Mouse (Mus musculus): ENCODE measurements at regions not wholly inside any gene's neighbourhood (a gene's known extent, or its start where the extent isn't known, plus 50 kb on each side); places are given as distances from the start of the nearest gene placed in this dataset.
"Not testable (repeated sequence)": the region's sequence is repeated elsewhere in the genome, so short reads cannot be mapped to it uniquely, and the experiment has no call there.

DNA sequence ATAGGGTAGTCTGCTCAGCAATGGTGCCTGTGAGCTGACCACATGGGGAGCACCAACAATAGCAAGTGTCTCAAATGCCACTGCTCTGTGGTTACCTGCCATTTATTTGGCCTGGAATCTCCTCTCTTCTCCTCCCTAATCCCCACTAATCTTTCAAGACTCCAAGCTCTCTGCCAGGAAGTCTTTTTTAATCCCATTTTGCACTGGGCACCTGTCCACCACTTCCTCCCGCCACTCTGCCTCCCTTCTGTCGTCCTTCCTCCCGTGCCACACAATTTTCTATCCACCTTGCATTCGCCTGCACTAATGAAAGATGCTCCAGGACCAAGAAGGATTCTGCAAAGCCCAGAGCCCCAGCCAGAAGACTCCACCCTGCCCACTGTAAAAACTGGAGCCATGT is 106.5 kb upstream of the Nmnat3 start:
- no peak overlapping the region for H3K27ac ChIP-seq (replicated peaks)
- no peaks in the 10 kb centered on the region for H3K36me3 ChIP-seq
- peaks cover 10% of the 10 kb centered on the region for H3K4me1 ChIP-seq (replicated peaks)
- WGBS = 51% methylated on average over 4 of the region's 4 CpGs
- no peak overlapping the region for H3K4me3 ChIP-seq
- H3K4me2 ChIP-seq = no peak overlapping the region
- no peak for ATAC-seq (ENCODE audit: low FRiP score, low read depth)
- no peak overlapping the region for H3K9ac ChIP-seq
- no peaks in the 10 kb centered on the region for H3K27me3 ChIP-seq
- no peaks in the 10 kb centered on the region for H3K9me3 ChIP-seq

DNA sequence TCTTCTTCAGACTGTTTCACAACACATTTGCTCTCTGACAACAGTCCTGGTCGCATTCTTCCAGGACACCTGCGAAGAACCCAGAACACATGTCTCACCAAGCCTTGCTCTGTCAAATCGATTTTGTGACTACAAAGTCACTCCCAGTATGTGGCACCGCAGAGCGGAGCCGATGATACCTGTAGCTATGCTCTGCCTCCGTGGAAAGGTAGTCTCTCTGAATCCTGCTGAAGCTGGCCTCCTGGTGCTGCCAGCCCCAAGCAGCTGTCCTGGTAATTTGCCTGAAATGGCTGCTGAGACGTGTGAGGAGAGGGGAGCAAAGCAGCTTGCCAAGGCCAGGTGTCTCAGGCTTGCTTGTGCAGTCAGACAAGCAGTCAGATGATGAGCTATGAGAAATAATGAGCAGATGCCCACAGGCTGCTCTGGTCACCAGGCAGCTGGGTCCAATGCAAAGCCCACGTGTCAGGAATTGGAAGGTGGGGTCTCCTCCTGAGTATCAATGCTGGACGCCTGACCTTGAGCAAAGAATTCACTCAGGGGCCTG is 100.4 kb upstream of the Nmnat3 start:
- no peak overlapping the region for H3K4me2 ChIP-seq
- no peaks in the 10 kb centered on the region for H3K36me3 ChIP-seq
- WGBS = 66% methylated on average over 10 of the region's 10 CpGs
- no peaks in the 10 kb centered on the region for H3K9me3 ChIP-seq
- H3K4me1 ChIP-seq (replicated peaks) = peaks cover 3% of the 10 kb centered on the region; the same call in 1 of the 2 replicates
- no peak overlapping the region for H3K4me3 ChIP-seq
- no peak for ATAC-seq (ENCODE audit: low FRiP score, low read depth)
- no peak overlapping the region for H3K9ac ChIP-seq
- no peaks in the 10 kb centered on the region for H3K27me3 ChIP-seq
- H3K27ac ChIP-seq (replicated peaks) = no peak overlapping the region

DNA sequence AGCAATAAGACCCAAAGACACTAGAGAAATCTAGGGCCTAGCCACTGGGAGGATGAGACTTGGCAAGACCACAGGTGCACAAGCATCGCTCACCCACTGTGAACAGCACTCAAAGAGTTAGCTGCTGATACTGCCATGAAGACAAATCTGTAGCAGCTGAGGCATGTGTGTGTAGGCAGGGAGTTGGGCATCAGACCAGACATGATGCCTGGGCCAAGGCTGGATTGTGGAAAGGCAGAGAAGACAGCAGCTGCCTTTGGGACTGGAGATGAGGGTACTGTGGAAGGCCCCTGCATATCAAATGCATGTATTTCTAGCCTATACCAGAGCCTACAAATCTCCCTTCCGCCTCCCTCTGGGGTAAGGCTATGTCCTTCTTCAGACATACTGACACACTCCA is 92.9 kb upstream of the Nmnat3 start:
- H3K4me2 ChIP-seq = no peak overlapping the region
- H3K27me3 ChIP-seq = no peaks in the 10 kb centered on the region
- H3K4me3 ChIP-seq = no peak overlapping the region
- no peaks in the 10 kb centered on the region for H3K9me3 ChIP-seq
- 88% methylated on average over 2 of the region's 2 CpGs for WGBS
- ATAC-seq (ENCODE audit: low FRiP score, low read depth) = no peak
- no peak overlapping the region for H3K9ac ChIP-seq
- no peaks in the 10 kb centered on the region for H3K36me3 ChIP-seq
- no peak overlapping the region for H3K27ac ChIP-seq (replicated peaks)
- H3K4me1 ChIP-seq (replicated peaks) = no peaks in the 10 kb centered on the region

DNA sequence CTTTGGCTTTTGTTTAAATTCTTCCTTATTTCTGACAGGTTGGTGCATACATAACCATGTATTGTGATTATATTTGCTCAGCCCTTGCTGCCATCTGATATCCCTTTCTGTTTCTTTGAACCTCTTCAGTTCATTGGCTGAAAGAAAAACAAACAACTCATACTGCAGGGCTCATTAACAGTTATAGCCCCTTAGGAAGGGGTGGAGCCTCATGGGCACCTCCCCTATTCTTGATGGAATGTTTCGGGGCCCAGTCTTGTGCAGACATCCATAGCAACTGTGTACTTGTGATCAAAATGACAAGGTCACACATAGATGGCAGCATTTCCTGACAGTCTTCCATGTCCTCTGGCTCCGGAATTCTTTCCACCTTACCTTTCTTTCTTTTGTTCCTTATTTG is 68.4 kb upstream of the Nmnat3 start:
- 68% methylated on average over 2 of the region's 2 CpGs for WGBS
- Histone ChIP-seq H3K36me3 (no peaks in the 10 kb centered on the region), H3K9ac (no peak overlapping the region), H3K27ac (replicated peaks) (no peak overlapping the region), H3K9me3 (no peaks in the 10 kb centered on the region), H3K4me3 (no peak overlapping the region), H3K4me2 (no peak overlapping the region), H3K4me1 (replicated peaks) (peaks cover 5% of the 10 kb centered on the region), H3K27me3 (no peaks in the 10 kb centered on the region)
- no peak for ATAC-seq (ENCODE audit: low FRiP score, low read depth)

DNA sequence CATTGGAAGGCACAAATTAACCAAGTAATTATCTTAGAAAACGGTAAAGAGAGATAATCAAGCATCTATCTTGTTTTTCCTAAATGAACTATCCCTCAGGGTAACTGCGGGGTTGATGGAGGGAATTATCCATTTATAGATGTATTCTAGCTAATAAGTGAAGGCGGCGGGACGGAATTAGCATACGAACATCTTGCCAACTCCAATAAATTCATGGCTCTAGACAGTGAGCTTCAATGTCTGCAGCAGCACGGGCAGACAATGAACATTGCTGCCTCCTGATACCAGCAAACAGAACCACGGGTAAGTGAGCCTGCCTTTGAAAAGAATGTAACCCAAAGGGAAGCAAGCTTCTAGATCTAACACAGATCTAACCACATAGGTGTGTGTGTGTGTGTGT is 66.9 kb upstream of the Nmnat3 start:
- H3K9me3 ChIP-seq = no peaks in the 10 kb centered on the region
- H3K27ac ChIP-seq (replicated peaks) = 0 out of 2 replicates have a peak overlapping the region, but pooled peaks have one; percentile 42
- peaks cover 5% of the 10 kb centered on the region for H3K4me1 ChIP-seq (replicated peaks)
- WGBS = 29% methylated on average over 8 of the region's 8 CpGs
- no peaks in the 10 kb centered on the region for H3K36me3 ChIP-seq
- H3K4me3 ChIP-seq = no peak overlapping the region
- no peaks in the 10 kb centered on the region for H3K27me3 ChIP-seq
- H3K9ac ChIP-seq = no peak overlapping the region
- H3K4me2 ChIP-seq = no peak overlapping the region
- ATAC-seq (ENCODE audit: low FRiP score, low read depth) = peak; percentile 38; the same call in 1 of the 2 replicates

DNA sequence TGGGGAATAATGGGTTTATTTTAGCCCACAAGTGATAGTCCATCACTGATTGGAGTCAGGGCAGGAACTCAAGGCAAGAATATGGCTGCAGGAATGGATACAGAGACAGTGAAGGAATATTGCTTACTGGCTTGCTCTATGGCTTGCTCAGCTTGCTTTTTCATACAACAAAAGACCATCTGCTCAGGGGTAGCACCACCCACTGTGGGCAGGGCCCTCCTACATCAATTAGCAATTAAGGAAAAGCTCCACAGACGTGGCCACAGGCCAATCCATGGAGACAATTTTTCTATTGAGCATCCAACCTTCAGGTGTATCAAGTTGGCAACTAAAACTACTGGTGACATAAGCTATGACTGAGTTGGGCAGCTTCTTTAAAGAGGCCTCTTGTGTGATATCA is 65.5 kb upstream of the Nmnat3 start:
- ATAC-seq (ENCODE audit: low FRiP score, low read depth) = no peak
- 15% methylated on average over 1 of the region's 1 CpGs for WGBS
- Histone ChIP-seq H3K4me3 (no peak overlapping the region), H3K36me3 (no peaks in the 10 kb centered on the region), H3K27me3 (no peaks in the 10 kb centered on the region), H3K9me3 (no peaks in the 10 kb centered on the region), H3K27ac (replicated peaks) (no peak overlapping the region), H3K4me2 (no peak overlapping the region), H3K9ac (no peak overlapping the region), H3K4me1 (replicated peaks) (peaks cover 5% of the 10 kb centered on the region)

DNA sequence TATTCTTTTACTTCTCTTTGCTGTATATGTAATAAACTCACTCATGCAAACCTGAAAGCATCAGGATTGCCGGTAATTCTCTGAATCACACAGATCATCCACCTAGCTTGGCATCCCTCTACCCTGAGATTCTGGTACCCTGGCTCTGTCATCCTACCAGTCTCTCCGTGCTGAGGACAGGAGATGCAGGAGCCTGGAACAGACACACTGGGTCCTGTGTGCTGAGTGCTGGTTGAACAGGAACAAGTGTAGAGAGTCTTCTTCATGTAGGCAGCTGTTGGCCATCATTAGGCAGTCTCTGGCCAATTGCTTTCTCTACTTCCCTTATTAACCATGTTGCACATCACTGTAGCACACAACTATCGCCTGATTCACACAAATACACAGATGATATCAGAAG is 59.0 kb upstream of the Nmnat3 start:
- Histone ChIP-seq H3K27me3 (no peaks in the 10 kb centered on the region), H3K4me3 (no peak overlapping the region), H3K4me1 (replicated peaks) (no peaks in the 10 kb centered on the region), H3K36me3 (no peaks in the 10 kb centered on the region), H3K9ac (no peak overlapping the region), H3K4me2 (no peak overlapping the region), H3K27ac (replicated peaks) (no peak overlapping the region), H3K9me3 (no peaks in the 10 kb centered on the region)
- ATAC-seq (ENCODE audit: low FRiP score, low read depth) = no peak
- WGBS = 85% methylated on average over 3 of the region's 3 CpGs

DNA sequence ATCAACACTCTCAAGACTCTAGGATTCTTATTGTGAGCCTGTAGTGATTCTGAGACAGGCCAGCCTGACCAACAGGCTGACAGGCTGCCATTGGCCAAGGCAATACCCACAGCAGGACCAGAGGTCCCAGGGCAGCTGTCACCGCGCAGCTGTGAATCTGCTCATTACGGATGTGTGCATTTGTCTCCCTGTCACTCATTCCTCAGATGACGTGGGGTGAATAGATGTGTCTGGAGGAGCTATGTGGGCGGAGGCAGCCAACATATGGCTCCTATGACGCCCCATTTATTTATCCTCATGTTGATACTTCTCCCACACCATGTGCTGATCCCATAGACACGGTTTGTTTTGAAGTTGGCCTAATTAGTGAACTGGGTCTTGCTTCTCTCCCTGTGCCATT is 58.3 kb upstream of the Nmnat3 start:
- H3K27me3 ChIP-seq = no peaks in the 10 kb centered on the region
- 47% methylated on average over 7 of the region's 7 CpGs for WGBS
- no peak overlapping the region for H3K27ac ChIP-seq (replicated peaks)
- no peaks in the 10 kb centered on the region for H3K4me1 ChIP-seq (replicated peaks)
- ATAC-seq (ENCODE audit: low FRiP score, low read depth) = no peak
- no peak overlapping the region for H3K4me3 ChIP-seq
- H3K36me3 ChIP-seq = no peaks in the 10 kb centered on the region
- H3K9me3 ChIP-seq = no peaks in the 10 kb centered on the region
- no peak overlapping the region for H3K4me2 ChIP-seq
- no peak overlapping the region for H3K9ac ChIP-seq

DNA sequence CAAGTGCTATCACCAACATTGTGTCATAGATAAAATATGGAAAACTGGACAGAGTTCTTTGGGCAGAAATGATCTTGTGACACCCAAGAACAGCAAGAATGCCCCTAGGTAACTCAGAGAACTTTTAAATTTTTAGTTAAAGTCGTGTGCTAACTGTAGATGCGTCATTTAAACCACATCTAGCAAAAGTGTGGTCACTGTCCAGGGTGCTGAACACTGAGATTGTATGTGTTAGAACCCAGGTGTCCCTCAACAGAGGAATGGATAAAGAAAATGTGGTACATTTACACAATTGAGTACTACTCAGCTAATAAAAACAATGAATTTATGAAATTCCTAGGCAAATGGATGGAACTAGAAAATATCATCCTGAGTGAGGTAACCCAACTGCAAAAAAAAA is 52.5 kb upstream of the Nmnat3 start:
- WGBS = 53% methylated on average over 2 of the region's 2 CpGs
- not testable (repeated sequence) for H3K4me3 ChIP-seq; H3K27ac ChIP-seq (replicated peaks); ATAC-seq (ENCODE audit: low FRiP score, low read depth); H3K4me2 ChIP-seq; H3K27me3 ChIP-seq; H3K9ac ChIP-seq; H3K9me3 ChIP-seq; H3K36me3 ChIP-seq; H3K4me1 ChIP-seq (replicated peaks)

Data from hindbrain, embryonic 15.5 days (tissue).